Mouse (Mus musculus) lung, embryonic 14.5 days (tissue): ENCODE results near the gene Myf5. TPM values are rescaled to one million over a fixed set of nuclear protein-coding genes. Genes with fewer than 3 reads are reported as not detected.
A peak's percentile ranks its signal among the peaks of the same experiment; 100 is the strongest.

ENCODE experiments used
- ATAC-seq: fragments of 200-750 bp; cut with Nextera tagmentation; 2 replicates; pipeline ENCODE4 v1.8.0; 2017; ENCODE audit warnings: mild to moderate bottlenecking, moderate TSS enrichment, moderate library complexity; ENCODE audit not compliant: insufficient read depth
- DNase-seq: peaks from one replicate; pipeline ENCODE4 v3.0.0-alpha.2; 2015
- H3K27ac ChIP-seq: fragments of 300-500 bp; sonication (generic); 2 replicates; pipeline ENCODE4 v1.5.1; 2014; ENCODE audit warnings: low read depth, mild to moderate bottlenecking, moderate library complexity
- H3K27me3 ChIP-seq: fragments of 300-500 bp; sonication (generic); 2 replicates; pipeline ENCODE4 v1.6.1; 2014; ENCODE audit warnings: low read length, control low read depth; ENCODE audit not compliant: insufficient read depth
- H3K36me3 ChIP-seq: fragments of 300-500 bp; sonication (generic); 2 replicates; pipeline ENCODE4 v1.6.1; 2014; ENCODE audit warnings: control low read depth; ENCODE audit not compliant: insufficient read depth
- H3K4me1 ChIP-seq: fragments of 300-500 bp; sonication (generic); 2 replicates; pipeline ENCODE4 v1.6.1; 2014; ENCODE audit warnings: antibody characterized with exemption, control low read depth; ENCODE audit not compliant: insufficient read depth
- H3K4me2 ChIP-seq: fragments of 300-500 bp; sonication (generic); 2 replicates; pipeline ENCODE4 v1.6.1; 2014; ENCODE audit warnings: mild to moderate bottlenecking
- H3K4me3 ChIP-seq: fragments of 300-500 bp; sonication (generic); 2 replicates; pipeline ENCODE4 v1.5.1; 2014; ENCODE audit warnings: low read depth, low read length
- H3K9ac ChIP-seq: fragments of 300-500 bp; sonication (generic); 2 replicates; pipeline ENCODE4 v1.6.1; 2014
- H3K9me3 ChIP-seq: fragments of 300-500 bp; sonication (generic); 2 replicates; pipeline ENCODE4 v1.6.1; 2016; ENCODE audit warnings: low read depth, low read length, control low read depth
- CTCF ChIP-seq: IDR thresholded peaks from 2 replicates; pipeline ENCODE4 v1.5.1; 2016; ENCODE audit warnings: antibody characterized with exemption, low read depth
- WGBS: fragments of 180-500 bp; shearing (Covaris S2); extraction: QIAGEN DNeasy Blood & Tissue Kit; methylation state at CpG from one replicate; pipeline ENCODE4 v1.1.7; 2014; 5-methylcytosine and 5-hydroxymethylcytosine counted together
- polyA plus RNA-seq: library from polyadenylated mRNA; unstranded; fragments of >200 nt; fragmentation: Nextera tagmentation; extraction: Ambion mirVana; gene quantifications from 2 replicates; pipeline ENCODE4 v1.2.1, GENCODE M21; 2014

The Myf5 gene
- polyA plus RNA-seq, 1 experiment from 2014 or later, result 0.28 TPM

DNA sequence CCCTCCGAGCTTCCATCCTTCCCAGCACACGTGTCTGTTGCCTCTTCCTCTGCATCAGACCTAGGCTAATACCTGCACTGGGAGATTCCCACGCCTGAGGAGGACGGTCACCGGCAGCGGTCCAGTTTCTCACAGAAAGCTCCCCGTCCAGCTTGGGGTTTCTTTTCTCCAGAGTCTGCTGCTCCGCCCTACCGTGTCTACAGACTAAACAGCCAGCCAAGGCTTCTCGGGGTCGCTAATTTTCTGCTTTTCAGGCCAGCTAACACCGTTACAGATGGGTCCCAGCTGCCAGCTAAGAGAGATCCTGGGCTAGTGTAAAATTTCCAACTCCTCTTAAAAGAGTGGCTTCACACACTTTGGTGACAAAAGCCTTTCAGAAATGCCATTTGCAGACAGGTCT is 836 bp upstream of the Myf5 start:
- 0 out of 2 replicates have a peak overlapping the region, but pooled peaks have one; percentile 8 for H3K4me2 ChIP-seq
- WGBS, result 32% methylated on average over 12 of the region's 12 CpGs
- H3K27me3 ChIP-seq, result no peaks in the 10 kb centered on the region
- H3K4me3 ChIP-seq, result no peak overlapping the region
- no peak for TF ChIP-seq CTCF
- H3K36me3 ChIP-seq, result no peaks in the 10 kb centered on the region
- H3K9ac ChIP-seq, result no peak overlapping the region
- H3K4me1 ChIP-seq, result 0 out of 2 replicates have a peak, but pooled peaks cover 2% of the 10 kb centered on the region
- no peaks in the 10 kb centered on the region for H3K9me3 ChIP-seq
- ATAC-seq (peak; percentile 79), DNase-seq (peak; percentile 65)
- H3K27ac ChIP-seq, result no peak overlapping the region

- Histone ChIP-seq H3K27ac (no peak overlapping the region), H3K4me1 (0 out of 2 replicates have a peak, but pooled peaks cover 2% of the 10 kb centered on the region), H3K4me3 (no peak overlapping the region; the same call in 1 of the 2 replicates), H3K36me3 (no peaks in the 10 kb centered on the region), H3K4me2 (peak overlapping the region; percentile 20; the same call in 1 of the 2 replicates), H3K9ac (no peak overlapping the region), H3K9me3 (no peaks in the 10 kb centered on the region), H3K27me3 (no peaks in the 10 kb centered on the region)
- WGBS, result 54% methylated on average over 10 of the region's 10 CpGs
- DNase-seq, result peak; percentile 13
- no peak for ATAC-seq
- TF ChIP-seq CTCF, result no peak
Measured at GRCm38 (mm10) chr10:107484050-107484449, 1.9 kb downstream of the Myf5 start.

DNA sequence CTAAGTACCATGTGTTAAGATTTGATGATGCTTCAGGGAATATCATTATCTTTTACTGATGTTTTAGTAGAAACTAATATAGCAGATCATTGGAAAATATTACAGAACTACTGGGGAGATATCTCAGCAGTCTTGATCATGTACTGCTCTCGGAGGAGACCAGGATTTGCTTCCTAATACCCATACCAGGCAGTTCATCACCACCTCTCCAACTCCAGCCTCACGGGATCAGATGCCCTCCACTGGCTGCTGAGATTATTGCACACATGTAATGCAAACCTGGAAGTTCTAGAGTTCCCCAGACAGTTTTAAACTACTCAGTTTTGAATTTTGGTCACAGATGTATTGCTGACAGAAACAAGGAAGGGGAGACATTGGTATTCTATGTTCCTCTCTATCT is 12.4 kb downstream of the Myf5 start:
- no peak overlapping the region for H3K27ac ChIP-seq
- 46% methylated on average over 2 of the region's 2 CpGs for WGBS
- ATAC-seq, result no peak

GRCm38 (mm10) chr10:107471712-107472111 is 14.2 kb downstream of the Myf5 start:
- Histone ChIP-seq H3K27ac (no peak overlapping the region), H3K9ac (no peak overlapping the region), H3K9me3 (no peaks in the 10 kb centered on the region), H3K27me3 (no peaks in the 10 kb centered on the region), H3K4me3 (no peak overlapping the region), H3K4me2 (no peak overlapping the region), H3K4me1 (no peaks in the 10 kb centered on the region), H3K36me3 (no peaks in the 10 kb centered on the region)
- DNase-seq (no peak), ATAC-seq (no peak)
- 78% methylated on average over 5 of the region's 5 CpGs for WGBS
- no peak for TF ChIP-seq CTCF

More for the DNA sequence above, 12.4 kb downstream of the Myf5 start:
- TF ChIP-seq CTCF, result peak; percentile 43
- H3K36me3 ChIP-seq, result no peaks in the 10 kb centered on the region
- no peak overlapping the region for H3K4me2 ChIP-seq
- H3K9ac ChIP-seq, result no peak overlapping the region
- H3K4me1 ChIP-seq, result no peaks in the 10 kb centered on the region
- DNase-seq, result no peak
- no peaks in the 10 kb centered on the region for H3K9me3 ChIP-seq
- H3K27me3 ChIP-seq, result no peaks in the 10 kb centered on the region
- no peak overlapping the region for H3K4me3 ChIP-seq

GRCm38 (mm10) chr10:107467819-107468218 is 18.1 kb downstream of the Myf5 start:
- DNase-seq (peak; percentile 44), ATAC-seq (peak; percentile 94)
- H3K9ac ChIP-seq, result no peak overlapping the region
- WGBS, result 25% methylated on average over 7 of the region's 7 CpGs
- H3K36me3 ChIP-seq, result no peaks in the 10 kb centered on the region
- no peak overlapping the region for H3K4me2 ChIP-seq
- no peak for TF ChIP-seq CTCF
- H3K4me3 ChIP-seq, result no peak overlapping the region
- no peak overlapping the region for H3K27ac ChIP-seq
- H3K27me3 ChIP-seq, result no peaks in the 10 kb centered on the region
- H3K9me3 ChIP-seq, result no peaks in the 10 kb centered on the region
- H3K4me1 ChIP-seq, result no peaks in the 10 kb centered on the region

- Histone ChIP-seq H3K4me2 (no peak overlapping the region), H3K9ac (no peak overlapping the region), H3K27me3 (no peaks in the 10 kb centered on the region), H3K4me1 (no peaks in the 10 kb centered on the region), H3K9me3 (no peaks in the 10 kb centered on the region), H3K36me3 (no peaks in the 10 kb centered on the region), H3K4me3 (no peak overlapping the region), H3K27ac (no peak overlapping the region)
- DNase-seq (no peak), ATAC-seq (no peak)
- WGBS, result 81% methylated on average over 5 of the region's 5 CpGs
- TF ChIP-seq CTCF, result no peak
Measured at GRCm38 (mm10) chr10:107449496-107450330, 36.2 kb downstream of the Myf5 start.

DNA sequence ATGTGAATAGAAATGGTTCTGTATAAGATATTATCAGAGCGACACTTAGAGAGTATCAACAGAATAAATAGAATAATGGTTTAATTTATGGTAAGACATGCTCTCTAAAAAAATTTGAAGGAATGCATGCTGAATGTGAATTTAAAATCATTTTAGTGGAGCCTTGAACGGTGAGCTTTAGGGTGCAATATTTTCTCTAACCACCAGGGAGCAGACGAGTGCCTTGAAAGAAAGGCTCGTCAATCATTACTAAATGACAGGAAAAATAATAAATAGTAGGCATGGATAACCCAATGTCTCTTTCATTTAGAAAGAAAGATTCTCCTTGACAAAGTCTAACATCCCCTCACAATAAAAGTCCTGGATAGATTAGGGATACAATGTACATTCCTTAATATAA is 43.2 kb downstream of the Myf5 start:
- TF ChIP-seq CTCF, result peak; percentile 75
- H3K4me2 ChIP-seq, result no peak overlapping the region
- no peaks in the 10 kb centered on the region for H3K4me1 ChIP-seq
- no peak overlapping the region for H3K4me3 ChIP-seq
- H3K9ac ChIP-seq, result no peak overlapping the region
- H3K27ac ChIP-seq, result no peak overlapping the region
- H3K36me3 ChIP-seq, result no peaks in the 10 kb centered on the region
- 10% methylated on average over 4 of the region's 4 CpGs for whole genome bisulfite sequencing
- no peak for ATAC-seq
- H3K9me3 ChIP-seq, result no peaks in the 10 kb centered on the region
- DNase-seq, result peak; percentile 69
- H3K27me3 ChIP-seq, result no peaks in the 10 kb centered on the region
